Mouse (Mus musculus) thymus, postnatal 0 days (tissue): ENCODE data around the gene Slc35g3. TPM values are rescaled to one million over a fixed set of nuclear protein-coding genes. Genes with fewer than 3 reads are reported as not detected.
"Not testable (repeated sequence)": the region's sequence is repeated elsewhere in the genome, so short reads cannot be mapped to it uniquely, and the experiment has no call there.

Experiments used
- DNase-seq: peaks from one replicate; pipeline ENCODE4 v3.0.0-alpha.2; 2015; ENCODE audit warnings: low spot score
- polyA plus RNA-seq: library from polyadenylated mRNA; unstranded; fragments of >200 nt; fragmentation: Nextera tagmentation; extraction: Ambion mirVana; gene quantifications from 2 replicates; pipeline ENCODE4 v1.2.1, GENCODE M21; 2015

The Slc35g3 gene
- polyA plus RNA-seq, 1 experiment from 2014 or later = not detected

DNA sequence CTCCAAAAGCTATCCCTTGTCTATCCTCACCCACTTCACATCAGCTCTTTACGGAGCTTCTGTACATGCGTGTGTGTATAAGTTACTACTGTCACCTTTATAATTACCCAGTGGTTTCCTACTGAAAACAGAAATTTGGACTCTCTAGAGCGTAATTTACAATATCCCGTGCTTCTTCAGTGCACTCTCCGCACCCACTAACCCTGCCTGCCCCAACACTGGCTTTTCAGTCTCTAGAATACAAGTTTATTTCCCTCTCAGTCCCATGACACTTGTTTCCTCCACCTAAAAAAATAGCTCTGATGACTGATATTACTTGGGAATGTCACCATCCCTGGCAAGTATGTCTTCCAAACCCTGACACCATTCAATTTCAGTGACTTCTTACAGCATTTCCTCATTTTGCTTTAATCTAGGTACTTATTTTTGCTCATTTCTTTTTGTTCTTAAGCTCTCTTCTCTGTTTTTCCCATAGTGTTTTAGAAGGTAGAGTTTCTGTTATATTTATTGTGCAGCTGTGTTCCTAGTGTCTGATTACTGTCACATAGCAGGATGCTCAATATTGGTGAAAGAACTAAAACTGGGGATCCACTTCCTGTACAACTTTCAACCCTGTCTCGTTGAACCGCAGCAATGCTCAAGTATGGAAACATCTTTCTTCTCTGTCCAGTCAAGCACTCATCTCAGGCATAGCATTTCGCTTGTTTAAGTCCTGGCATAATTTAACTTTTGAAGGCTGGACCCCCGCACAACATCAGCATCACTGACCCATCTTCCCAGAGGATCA is 4.3 kb downstream of the Slc35g3 start:
- DNase-seq = no peak

DNA sequence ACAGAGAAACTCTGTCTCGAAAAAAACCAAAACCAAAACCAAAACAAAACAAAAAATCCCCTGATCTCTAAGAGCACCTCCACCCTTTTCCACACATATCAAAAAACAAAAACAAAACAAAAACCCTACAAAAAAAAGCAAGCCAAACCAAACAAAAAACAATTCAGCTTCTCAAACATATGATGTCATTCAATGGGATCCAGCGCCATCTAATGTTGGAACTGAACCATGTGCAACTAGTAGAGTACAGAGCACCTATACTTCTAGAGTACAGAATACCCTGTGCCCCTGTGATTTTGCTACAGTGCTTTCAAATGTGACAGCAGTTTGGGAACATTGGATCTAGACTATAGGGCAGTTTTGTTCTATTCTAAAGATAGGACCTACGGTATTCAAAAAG is 7.1 kb downstream of the Slc35g3 start:
- peak; percentile 76 for DNase-seq

DNA sequence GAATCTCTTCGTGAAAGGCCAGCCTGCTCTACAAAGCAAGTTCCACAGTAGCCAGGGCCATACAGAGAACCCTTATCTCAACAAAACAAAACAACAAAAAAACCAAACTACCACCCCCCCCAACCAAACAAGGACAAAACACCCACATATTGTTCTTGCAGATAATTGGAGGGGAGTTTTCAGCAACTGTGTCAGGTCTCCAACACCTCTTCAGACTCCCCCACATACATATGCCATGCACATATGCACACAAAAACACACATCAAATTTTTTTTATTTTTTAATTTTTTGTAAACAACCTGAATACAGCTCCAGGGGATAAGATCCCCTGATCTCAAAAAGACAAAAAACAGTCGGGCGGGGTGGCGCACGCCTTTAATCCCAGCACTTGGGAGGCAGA is 7.5 kb downstream of the Slc35g3 start:
- no peak for DNase-seq

DNA sequence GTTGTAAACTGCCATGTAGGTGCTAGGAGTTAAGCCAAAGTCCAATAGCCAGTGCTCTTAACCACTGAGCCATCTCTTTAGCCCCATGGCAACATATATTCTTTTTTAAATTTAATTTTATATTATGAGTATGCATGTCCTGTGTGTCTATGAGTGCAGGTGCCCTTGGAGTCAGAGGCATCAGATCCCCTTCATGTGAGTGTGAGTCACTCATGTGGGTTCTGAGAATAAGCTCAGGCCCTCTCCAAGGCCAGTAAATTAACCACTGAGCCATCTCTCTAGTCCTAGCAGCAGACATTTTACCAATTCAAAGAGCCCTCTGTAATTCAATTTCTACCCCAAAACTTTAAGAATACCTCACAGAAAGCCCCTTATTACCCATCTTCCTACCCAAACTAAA is 9.1 kb downstream of the Slc35g3 start:
- DNase-seq = no peak

DNA sequence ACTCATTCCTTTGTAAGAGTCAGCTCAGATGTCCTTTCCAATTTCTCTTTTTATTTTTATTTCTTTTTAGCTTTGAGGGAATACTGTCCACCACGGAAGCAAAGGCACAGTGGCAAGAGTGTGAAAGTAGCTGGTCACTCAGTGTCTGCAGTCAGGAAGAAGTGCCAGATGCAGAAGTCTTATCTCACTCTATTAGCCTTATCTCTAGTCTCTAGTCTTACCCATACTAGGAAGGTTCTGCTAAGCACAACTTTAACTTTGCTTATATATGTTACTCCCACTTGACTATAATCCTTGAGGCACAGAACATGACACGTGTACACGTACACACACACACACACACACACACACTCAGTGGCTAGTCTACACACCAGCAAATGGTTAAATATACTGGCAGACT is 10.1 kb downstream of the Slc35g3 start:
- no peak for DNase-seq

DNA sequence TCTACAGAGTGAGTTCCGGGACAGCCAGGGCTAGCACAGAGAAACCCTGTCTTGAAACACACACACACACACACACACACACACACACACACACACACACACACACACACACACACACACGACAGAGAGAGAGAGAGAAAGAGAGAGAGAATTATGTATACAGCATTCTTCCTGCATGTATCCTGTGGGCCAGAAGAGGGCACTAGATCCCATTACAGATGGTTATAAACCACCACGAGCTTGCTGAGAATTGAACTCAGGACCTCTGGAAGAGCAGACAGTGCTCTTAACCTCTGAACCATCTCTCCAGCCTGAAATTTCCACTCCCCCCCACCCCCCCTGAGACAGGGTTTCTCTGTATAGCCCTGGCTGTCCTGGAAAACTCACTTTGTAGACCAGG is 30.4 kb downstream of the Slc35g3 start:
- not testable (repeated sequence) for DNase-seq

DNA sequence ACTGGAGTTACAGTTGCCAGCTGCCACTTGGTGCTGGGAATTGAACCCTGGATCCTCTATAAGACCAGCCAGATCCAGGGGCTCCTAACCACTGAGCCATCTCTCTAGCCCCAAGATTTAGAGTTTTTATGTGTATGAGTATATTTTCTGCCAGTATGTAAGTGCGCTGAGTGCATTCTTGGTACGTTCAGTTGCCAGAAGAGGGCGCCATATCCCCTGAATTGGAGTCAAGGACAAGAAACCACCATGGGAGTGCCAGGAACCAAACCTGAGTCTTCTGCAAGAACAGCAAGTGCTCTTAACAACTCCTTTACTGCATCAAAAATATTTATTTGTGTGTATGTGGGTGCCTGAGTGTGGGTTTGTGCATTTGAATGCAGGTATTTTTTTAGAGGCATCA is 32.7 kb downstream of the Slc35g3 start:
- DNase-seq = peak; percentile 77

DNA sequence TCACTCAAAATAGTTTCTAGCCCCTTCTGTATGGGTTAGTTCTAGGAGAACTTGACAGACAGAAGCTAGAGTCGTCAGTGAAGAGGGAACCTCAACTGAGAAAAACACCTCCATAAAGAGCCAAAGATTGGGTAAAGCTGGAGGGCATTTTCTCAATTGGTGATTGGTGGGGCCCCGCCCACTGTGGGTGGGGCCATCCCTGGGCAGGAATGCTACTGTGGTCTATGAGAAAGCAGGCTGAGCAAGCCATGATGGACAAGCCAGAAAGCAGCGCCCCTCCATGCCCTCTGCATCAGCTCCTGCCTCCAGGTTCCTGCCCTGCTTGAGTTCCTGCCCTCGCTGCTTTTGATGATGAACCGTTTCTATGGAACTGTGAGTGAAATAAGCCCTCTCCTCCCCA is 35.8 kb downstream of the Slc35g3 start:
- DNase-seq = no peak

DNA sequence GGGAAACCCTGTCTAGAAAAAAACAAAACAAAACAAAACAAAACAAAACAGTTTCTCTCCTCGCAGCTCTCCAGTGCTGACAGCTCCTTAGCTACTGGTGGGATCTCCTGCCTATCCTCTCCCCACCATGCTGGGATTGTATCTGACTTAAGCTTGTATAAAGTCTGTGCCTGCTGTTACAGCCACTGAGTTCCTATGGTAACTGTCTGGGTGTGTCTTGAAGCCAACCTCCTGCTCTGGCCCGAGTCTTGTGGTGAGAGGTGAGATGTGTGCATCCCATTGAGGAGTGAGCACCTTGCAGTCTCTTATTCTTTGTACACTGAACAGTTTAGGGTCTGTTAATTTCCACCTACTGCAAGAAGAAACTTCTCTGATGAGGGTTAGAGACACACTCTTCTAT is 38.7 kb downstream of the Slc35g3 start:
- no peak for DNase-seq

DNA sequence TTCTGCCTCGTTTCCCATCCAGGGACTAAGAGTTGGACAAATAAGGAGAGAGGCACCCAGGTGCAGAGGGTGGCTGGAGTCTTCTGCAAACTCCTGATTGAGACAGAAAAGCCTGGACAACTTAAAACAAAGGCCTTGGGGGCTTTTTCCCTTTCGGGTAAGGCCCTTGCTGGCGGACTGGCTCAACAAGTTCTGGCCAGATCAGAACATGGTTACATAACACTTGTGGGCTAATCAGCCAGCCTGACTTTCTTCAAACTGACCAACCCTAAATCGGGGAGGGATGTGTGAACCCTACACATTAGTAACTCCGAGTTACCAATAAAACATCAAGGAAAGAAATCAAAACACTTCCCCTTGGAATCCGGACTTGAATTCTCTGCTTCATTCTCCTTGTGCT is 40.9 kb downstream of the Slc35g3 start:
- DNase-seq = no peak

DNA sequence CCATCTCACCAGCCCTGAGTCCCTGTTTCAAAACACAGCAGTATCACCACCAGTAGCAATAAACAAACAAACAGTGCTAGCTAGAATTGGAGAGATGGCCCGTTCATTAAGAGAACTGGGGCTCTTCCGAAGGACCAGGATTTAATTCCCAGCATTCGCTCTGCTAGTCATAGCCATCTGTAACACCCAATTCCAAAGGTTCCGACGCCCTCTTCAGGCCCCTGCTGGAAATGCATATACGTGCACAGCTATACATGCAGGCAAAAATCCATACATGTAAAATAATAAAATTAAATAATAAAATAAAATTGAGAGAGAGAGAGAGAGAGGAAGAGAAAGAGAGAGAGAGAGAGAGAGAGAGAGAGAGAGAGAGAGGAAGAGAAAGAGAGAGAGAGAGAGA is 42.3 kb downstream of the Slc35g3 start:
- no peak for DNase-seq

DNA sequence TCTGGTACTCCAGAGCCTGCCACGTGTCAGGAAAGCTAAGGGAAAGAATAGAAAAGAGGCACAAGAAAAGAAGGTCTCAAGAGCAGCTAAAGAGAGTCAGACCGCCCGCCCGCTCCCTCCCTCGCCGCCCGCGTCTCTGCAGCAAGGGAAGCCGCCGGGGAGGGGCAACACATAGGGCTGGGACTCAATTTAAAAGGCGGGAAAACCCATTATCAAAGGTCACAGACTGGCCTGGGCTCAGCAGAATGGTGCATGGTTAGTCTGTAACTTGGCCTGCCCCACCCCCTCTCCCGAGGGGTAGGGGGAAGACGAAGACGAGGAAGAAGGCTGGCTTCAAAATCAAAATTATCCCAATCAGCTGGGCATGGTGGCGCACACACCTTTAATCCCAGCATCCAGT is 43.1 kb downstream of the Slc35g3 start:
- no peak for DNase-seq

DNA sequence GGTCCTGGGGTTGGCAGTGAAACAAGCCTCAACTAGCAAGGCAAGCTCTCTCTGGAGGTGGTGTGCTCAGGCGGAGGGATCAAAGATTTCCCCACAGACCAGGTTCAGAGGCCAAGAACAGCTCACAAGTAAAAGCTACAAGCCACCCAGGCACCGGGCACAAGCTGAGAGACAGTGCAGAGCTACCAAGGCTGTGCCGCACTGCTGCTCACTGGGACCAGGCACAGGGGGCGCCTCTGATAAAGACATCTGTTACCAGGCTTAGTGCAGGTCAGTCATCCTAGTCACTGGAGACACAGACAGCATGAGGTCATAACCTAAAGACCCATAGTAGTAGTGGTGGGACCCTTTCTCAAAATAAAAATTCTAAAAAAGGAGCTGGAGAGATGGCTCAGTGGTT is 44.8 kb downstream of the Slc35g3 start:
- DNase-seq = no peak

DNA sequence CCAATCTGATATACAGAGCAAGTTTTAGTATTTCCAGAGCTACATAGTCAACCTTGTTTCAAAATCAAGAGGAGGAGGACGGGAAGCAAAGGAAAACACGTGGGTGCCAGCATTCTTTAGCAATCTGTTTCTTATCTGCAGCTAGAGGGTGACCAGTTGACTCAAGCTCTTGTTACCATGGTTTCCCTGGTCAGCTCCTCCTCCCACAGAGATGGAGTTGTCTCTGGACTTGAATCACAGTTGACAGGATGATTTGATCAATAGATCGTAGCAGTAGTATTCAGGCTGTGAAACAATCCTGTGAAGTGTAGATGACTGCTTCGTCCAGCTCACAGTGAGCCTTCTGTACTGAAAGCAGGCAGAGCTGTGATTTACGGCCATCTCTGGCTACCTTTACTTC is 45.8 kb downstream of the Slc35g3 start:
- DNase-seq = no peak

DNA sequence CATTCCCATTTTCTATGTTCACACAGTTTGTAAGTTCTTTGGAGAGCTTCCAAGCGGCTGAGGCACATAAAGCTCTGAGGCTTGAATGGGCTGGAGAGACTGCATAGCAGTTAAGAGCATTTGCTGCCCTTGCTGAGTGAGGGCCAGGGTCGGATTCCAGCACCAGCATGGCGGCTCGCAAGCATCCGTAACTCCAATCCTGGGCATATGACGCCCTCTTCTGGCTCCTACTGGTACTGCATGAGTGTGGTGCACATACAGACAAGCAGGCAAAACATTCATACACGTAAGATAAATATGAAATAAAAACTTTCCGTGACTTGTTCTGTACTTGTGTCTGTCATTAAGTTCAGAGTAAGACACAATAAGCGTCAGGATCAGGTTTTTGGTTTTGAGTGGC is 46.3 kb downstream of the Slc35g3 start:
- DNase-seq = peak; percentile 11

DNA sequence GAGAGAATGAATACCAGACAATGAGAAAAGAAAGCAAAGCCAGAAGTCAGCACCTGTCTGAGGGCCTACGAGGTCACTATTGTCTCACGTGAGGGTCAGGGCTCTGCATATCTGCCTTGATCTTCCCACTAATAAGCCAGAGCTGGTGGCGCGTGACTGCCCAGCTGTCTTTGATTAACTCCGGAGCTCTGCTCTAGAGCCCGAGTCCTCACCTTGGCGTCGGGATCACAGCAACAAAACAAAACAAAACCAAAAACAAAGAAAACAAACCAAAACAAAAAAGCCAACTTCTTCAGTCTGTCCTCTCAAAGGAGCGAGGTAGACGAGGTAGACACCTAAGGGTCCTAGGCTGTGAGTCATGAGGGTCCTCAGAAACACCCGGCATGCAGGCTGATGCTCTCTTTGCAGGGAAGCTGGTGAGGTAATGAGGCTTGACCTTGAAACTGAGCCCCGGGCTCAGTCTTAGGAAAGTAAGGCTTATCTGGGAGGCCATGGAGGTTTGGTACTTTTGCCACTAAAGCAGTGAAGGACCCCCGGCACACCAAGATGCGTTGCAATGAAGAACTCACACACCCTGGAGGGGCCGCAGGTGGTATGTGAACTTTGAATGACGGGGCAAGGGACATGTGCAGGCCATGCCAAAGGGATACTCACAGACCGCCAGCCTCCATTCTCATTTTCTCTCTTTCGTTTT is 47.0 kb downstream of the Slc35g3 start:
- no peak for DNase-seq

DNA sequence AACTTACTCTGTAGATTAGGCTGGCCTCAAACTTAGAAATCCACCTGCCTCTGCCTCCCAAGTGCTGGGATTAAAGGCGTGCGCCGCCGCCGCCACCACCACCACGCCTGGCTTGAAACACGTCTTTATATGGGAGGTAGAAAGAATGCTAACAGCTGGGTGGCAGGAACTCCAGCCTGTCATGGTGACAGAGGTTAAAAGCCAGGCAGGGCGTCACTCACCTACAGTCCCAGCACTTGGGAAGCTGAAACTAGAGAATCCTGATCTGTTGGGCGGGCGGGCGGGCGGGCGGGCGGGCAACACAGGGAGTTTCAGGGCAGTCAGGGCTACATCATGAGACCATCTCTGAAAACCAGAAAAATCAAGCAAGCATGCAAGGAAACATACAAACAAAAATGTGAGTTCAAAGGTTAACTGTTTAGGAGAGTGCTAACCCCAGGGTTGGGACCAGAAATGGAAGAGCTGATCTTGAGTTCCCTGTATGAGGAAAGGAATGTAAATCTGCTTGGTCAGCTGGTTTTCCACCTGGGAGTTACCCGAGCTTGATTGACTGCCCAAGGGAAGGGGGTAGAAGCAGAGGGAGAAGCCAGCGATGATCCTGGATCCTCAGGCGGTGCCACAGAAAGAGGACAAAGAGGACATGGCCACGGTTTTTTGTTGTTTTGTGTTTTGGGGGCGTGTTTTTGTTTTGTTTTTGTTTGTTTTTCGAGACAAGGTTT is 48.7 kb downstream of the Slc35g3 start:
- no peak for DNase-seq

DNA sequence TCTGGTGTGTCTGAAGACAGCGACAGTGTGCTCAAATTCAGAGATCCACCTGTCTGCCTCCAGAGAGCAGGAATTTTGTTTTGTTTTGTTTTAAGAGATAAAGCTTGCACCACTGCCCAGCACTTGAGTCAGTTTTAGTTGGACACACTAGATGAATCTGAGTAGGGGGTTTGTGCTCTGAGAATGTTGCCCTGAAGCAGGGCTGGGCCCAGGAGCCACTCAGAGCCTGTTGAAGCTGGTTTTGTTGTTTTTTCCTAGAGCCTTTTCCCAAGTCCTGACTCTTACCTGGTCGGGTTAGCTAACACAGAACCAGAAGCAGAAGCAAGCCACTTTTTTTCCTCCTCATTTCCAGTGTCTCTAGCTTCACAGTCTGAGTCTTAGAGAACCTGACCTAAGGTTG is 50.7 kb downstream of the Slc35g3 start:
- no peak for DNase-seq

DNA sequence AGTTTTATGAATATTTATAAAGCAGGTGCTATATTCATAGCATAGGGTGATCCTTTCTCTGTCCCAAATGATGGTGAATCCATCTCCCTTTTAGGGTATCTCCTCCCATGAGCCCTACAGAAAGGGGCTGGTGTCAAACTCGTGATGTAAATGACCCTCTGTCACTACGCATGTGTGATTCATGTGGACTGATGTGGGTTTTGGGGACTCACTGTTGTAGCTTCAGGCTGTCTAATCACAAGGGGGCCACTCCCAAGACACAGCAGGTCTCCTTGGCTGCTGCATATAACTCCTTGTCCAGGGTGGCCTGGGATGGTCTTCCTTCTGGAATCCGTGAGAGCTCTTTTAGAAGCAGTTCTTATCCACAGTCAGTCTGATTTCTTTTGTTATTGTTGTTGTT is 51.3 kb downstream of the Slc35g3 start:
- no peak for DNase-seq
